Mouse (Mus musculus) heart, adult 2 months (tissue): ENCODE data around the gene Mgat5. TPM values are rescaled to one million over a fixed set of nuclear protein-coding genes. Genes with fewer than 3 reads are reported as not detected.

Experiments used
- DNase-seq, 2 experiments: peaks; one replicate each; pipeline ENCODE4 v3.0.0; 2021
- H3K27ac ChIP-seq: fragments of 200-600 bp; 2 replicates; pipeline ENCODE4 v1.8.1; 2022
- H3K27me3 ChIP-seq: fragments of 200-500 bp; 2 replicates; pipeline ENCODE4 v1.6.1; 2012; ENCODE audit warnings: mild to moderate bottlenecking, low read length, inconsistent platforms, mixed read lengths; ENCODE audit not compliant: control insufficient read depth, insufficient read depth
- H3K36me3 ChIP-seq: fragments of 200-500 bp; 2 replicates; pipeline ENCODE4 v1.6.1; 2012; ENCODE audit warnings: low read length, inconsistent platforms; ENCODE audit not compliant: control insufficient read depth, insufficient read depth
- H3K4me1 ChIP-seq: fragments of 200-500 bp; 2 replicates; pipeline ENCODE4 v1.6.1; 2011; ENCODE audit warnings: low read length; ENCODE audit not compliant: control insufficient read depth, insufficient read depth
- H3K4me3 ChIP-seq: fragments of 200-600 bp; 2 replicates; pipeline ENCODE4 v1.8.1; 2022
- H3K79me2 ChIP-seq: fragments of 200-500 bp; replicated peaks from 2 replicates; pipeline ENCODE4 v1.6.1; 2012; ENCODE audit warnings: mild to moderate bottlenecking, inconsistent platforms, low read length, moderate library complexity, mixed read lengths; ENCODE audit not compliant: control insufficient read depth, insufficient read depth
- H3K9ac ChIP-seq: fragments of 200-500 bp; 2 replicates; pipeline ENCODE4 v1.6.1; 2012; ENCODE audit warnings: low read depth, mild to moderate bottlenecking, control low read depth, inconsistent platforms, low read length, mixed read lengths
- CTCF ChIP-seq: fragments of 200-600 bp; IDR thresholded peaks from 2 replicates; pipeline ENCODE4 v1.8.1; 2022; ENCODE audit warnings: antibody characterized with exemption, mild to moderate bottlenecking, moderate library complexity
- EP300 ChIP-seq: fragments of 200-500 bp; IDR thresholded peaks from 2 replicates; pipeline ENCODE4 v1.6.1; 2011; ENCODE audit warnings: low read depth, low read length, control low read depth; ENCODE audit not compliant: insufficient read depth
- POLR2A ChIP-seq: fragments of 200-500 bp; IDR thresholded peaks from 2 replicates; pipeline ENCODE4 v1.6.1; 2011; ENCODE audit warnings: mild to moderate bottlenecking, low read depth, low read length, control low read depth; ENCODE audit not compliant: insufficient read depth
- WGBS: fragments of 180-500 bp; shearing (Covaris S2); methylation state at CpG from one replicate; pipeline ENCODE4 v1.1.7; 2018; 5-methylcytosine and 5-hydroxymethylcytosine counted together
- intact Hi-C: fragments of 180-260 bp; cut with DNase I; formaldehyde crosslinking; loops from one replicate; pipeline ENCODE4 v1.15.1; 2025
- polyA plus RNA-seq: library from polyadenylated mRNA; depleted of rRNA; stranded (reverse); fragments of >200 nt; gene quantifications from 2 replicates; pipeline ENCODE4 v1.2.3, GENCODE M21; 2012
- total RNA-seq, 2 experiments: library from RNA; stranded (reverse); gene quantifications; 2 replicates each; pipeline ENCODE4 v1.2.3; 2021

The Mgat5 gene
- total and polyA plus RNA-seq, 3 experiments, result 5.6 to 16.7 (median 13.6) TPM

DNA sequence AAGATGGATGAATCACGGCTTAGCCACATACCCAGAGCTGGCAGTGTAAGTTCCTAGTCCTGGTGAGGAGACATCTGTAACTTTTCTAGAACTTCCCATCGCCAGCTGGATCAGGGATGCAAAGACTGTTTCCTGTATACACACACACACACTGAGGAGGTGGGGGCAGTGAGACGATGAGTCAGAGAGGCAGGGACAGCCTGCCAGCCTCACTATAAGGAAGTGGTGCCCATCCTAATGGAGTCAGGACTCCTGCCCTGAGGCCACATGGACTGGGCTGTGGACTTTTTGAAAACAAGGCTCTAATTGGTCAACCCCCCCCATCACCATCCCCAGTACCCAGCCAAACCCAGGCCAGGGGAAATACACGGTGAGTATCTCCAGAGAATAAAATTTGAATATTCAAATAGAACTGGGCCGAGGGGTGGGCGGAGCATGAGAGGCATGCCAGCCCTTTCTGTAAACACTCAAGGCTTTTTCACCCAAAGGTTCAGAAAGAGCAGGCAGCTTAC lies 220.3 kb downstream of the Mgat5 start:
- Histone ChIP-seq H3K4me1 (no peaks in the 10 kb centered on the region), H3K4me3 (no peak overlapping the region), H3K27me3 (no peaks in the 10 kb centered on the region), H3K9ac (no peak overlapping the region), H3K79me2 (no peaks in the 10 kb centered on the region), H3K36me3 (no peaks in the 10 kb centered on the region), H3K27ac (no peak overlapping the region)
- TF ChIP-seq POLR2A (no peak), EP300 (no peak), CTCF (no peak)
- 42% methylated on average over 6 of the region's 6 CpGs for WGBS
- intact Hi-C loops, result no loop called here
- peak in 1 of 2 experiments; percentile 28 for DNase-seq

DNA sequence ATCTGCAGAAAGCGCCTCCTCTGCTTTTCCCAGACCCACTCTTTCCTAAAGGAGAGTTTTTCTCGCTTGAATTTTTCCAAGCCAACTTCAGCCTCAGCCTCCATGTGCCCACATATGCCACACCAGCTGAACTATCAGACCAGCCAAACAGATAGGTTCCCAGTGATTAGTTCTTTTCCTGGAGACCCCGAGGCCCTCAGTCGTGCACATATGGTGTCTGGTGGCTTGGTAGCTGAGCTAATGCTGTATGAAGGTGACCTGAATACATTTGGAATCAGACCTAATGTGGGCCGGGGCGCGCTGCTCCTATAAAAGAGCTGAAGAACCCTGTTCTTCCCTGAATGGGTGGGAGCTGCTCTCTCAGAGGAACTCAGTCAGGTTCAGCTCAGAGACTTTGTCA lies 225.5 kb downstream of the Mgat5 start:
- Histone ChIP-seq H3K27ac (no peak overlapping the region), H3K9ac (no peak overlapping the region), H3K4me1 (no peaks in the 10 kb centered on the region), H3K4me3 (no peak overlapping the region), H3K79me2 (no peaks in the 10 kb centered on the region), H3K36me3 (no peaks in the 10 kb centered on the region), H3K27me3 (no peaks in the 10 kb centered on the region)
- intact Hi-C loops, result no loop called here
- WGBS, result 90% methylated on average over 7 of the region's 7 CpGs
- TF ChIP-seq EP300 (no peak), CTCF (no peak), POLR2A (no peak)
- DNase-seq, result no peak

DNA sequence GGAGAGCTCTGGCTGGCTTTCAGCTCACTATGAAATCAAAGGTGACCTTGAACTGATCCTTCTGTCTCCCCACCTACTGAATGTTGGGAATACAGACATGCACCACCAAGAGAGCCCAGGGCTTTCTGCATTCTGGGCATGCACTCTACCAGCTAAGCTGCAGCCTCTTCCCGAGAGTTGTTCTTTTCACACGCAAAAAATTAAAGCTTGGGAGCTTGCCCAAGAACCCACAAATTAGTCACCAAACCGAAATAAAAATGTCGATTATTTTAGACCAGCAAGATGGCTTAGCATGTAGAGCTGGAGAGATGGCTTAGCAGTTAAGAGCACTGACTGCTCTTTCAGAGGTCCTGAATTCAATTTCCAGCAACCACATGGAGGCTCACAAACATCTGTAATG lies 230.0 kb downstream of the Mgat5 start:
- no peak overlapping the region for H3K27ac ChIP-seq

DNA sequence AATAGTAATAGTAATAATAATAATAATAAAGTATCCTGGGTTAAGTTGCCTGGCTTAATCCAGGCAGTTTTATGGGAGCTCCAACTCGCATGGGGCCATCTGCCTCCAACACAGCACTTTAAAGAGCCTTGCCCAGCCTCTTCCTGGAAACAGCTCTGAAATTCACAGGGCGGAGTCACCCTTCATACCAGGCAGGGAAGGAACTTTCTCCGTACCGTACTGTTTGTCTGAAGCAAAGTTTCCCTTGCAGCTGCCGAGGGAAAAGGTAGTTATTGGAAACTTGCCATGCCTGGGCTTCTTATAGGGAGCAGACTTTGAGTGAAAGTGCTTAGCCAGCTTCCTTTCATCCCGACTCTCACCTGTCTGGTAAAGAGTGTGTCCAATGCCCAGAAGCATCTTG lies 232.3 kb downstream of the Mgat5 start:
- no peak for DNase-seq
- no peak overlapping the region for H3K4me3 ChIP-seq
- H3K4me1 ChIP-seq, result no peaks in the 10 kb centered on the region
- no peaks in the 10 kb centered on the region for H3K27me3 ChIP-seq
- TF ChIP-seq EP300 (no peak), CTCF (no peak), POLR2A (no peak)
- no peaks in the 10 kb centered on the region for H3K36me3 ChIP-seq
- WGBS, result 52% methylated on average over 6 of the region's 6 CpGs
- H3K9ac ChIP-seq, result no peak overlapping the region
- intact Hi-C loops, result no loop called here
- no peak overlapping the region for H3K27ac ChIP-seq
- no peaks in the 10 kb centered on the region for H3K79me2 ChIP-seq

More for the DNA sequence above, 230.0 kb downstream of the Mgat5 start:
- Histone ChIP-seq H3K79me2 (no peaks in the 10 kb centered on the region), H3K36me3 (no peaks in the 10 kb centered on the region), H3K4me1 (no peaks in the 10 kb centered on the region), H3K9ac (no peak overlapping the region), H3K27me3 (no peaks in the 10 kb centered on the region), H3K4me3 (no peak overlapping the region)
- WGBS, result 79% methylated on average over 4 of the region's 4 CpGs
- intact Hi-C loops, result no loop called here
- no peak for TF ChIP-seq EP300
- TF ChIP-seq CTCF, result no peak
- no peak for TF ChIP-seq POLR2A
- no peak for DNase-seq

DNA sequence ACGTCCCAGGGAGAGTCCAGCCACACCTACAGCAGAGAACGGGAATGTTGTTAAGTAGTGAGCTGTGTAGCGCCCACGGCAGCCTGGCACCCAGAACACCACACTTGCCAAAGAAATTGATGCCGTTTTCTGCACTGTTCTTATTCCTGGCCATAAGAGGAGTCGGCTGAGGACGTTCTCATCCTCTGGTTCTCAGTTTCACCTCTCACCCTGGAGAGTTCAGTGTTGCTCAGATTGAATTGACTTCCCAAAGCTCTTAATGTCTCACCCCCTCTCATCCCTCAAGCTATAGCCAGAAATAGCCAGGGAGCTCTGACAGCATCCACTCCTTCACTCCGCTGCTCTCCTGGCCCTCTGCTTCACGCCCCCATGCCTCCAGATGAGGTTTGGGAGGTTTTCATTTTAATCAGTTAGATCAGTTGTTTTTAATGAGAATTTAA lies 234.7 kb downstream of the Mgat5 start:
- WGBS, result 84% methylated on average over 9 of the region's 9 CpGs
- H3K4me3 ChIP-seq, result no peak overlapping the region
- H3K27me3 ChIP-seq, result no peaks in the 10 kb centered on the region
- peaks cover 7% of the 10 kb centered on the region for H3K4me1 ChIP-seq
- no peaks in the 10 kb centered on the region for H3K36me3 ChIP-seq
- H3K79me2 ChIP-seq, result no peaks in the 10 kb centered on the region
- H3K27ac ChIP-seq, result no peak overlapping the region
- no peak for DNase-seq
- TF ChIP-seq POLR2A (no peak), CTCF (no peak), EP300 (no peak)
- H3K9ac ChIP-seq, result no peak overlapping the region
- intact Hi-C loops, result no loop called here

DNA sequence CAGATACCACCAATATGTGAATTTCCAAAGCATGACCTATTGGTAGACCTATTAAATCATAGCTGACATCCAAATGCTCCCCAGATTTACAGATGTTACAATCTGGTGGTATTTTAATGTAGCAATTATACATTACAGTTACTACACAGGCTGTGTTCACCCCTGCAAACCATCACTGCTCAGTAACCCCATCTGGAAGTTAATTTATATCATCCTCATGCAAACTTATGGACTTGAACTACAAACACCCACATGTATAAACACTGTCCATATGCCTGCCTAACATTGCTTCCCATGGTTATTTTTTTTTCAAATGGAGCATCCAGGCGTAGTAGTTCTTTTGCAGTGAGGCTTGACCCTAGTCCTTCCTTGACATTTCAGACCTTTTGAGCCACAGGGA lies 236.2 kb downstream of the Mgat5 start:
- Histone ChIP-seq H3K4me3 (no peak overlapping the region), H3K36me3 (no peaks in the 10 kb centered on the region), H3K27ac (no peak overlapping the region), H3K27me3 (no peaks in the 10 kb centered on the region), H3K9ac (no peak overlapping the region), H3K79me2 (no peaks in the 10 kb centered on the region), H3K4me1 (peaks cover 11% of the 10 kb centered on the region)
- intact Hi-C loops, result no loop called here
- TF ChIP-seq CTCF (no peak), EP300 (no peak), POLR2A (no peak)
- 100% methylated on average over 1 of the region's 1 CpGs for WGBS
- DNase-seq, result no peak
